Mouse (Mus musculus) urinary bladder, postnatal 25 days (tissue): ENCODE measurements around the gene Slc39a8.

Source experiments
- DNase-seq: peaks from one replicate; pipeline ENCODE4 v3.0.0; 2022; ENCODE audit warnings: low spot score

The Slc39a8 gene

GRCm38 (mm10) chr3:135915941-135916340 is 90.9 kb downstream of the Slc39a8 start:
- no peak for DNase-seq

GRCm38 (mm10) chr3:135918566-135919180 is 93.6 kb downstream of the Slc39a8 start:
- DNase-seq = no peak

- no peak for DNase-seq
These were observed 94.2 kb downstream of the Slc39a8 start for GRCm38 (mm10) chr3:135919305-135919704.

- DNase-seq = no peak
These were observed 101.7 kb downstream of the Slc39a8 start for GRCm38 (mm10) chr3:135926729-135927128.

DNA sequence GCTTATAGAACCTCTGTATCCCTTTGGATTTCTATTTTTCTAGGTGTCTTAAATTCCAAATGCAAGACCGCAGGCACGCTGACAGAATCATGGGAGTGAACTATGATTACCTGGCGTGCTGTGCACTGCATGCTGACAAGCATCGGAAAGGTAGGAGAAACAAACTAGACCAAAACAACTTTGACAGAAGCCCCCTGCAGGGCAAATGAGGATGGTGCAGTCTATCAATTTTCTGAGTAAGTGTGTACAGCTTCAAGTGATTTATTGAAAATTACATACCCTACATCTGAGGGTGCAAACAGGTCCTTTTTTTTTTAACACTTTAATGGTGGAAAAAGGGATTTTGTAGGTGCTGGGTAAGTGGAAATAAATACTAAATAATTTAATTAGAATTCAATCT is 103.1 kb downstream of the Slc39a8 start:
- DNase-seq = no peak

DNA sequence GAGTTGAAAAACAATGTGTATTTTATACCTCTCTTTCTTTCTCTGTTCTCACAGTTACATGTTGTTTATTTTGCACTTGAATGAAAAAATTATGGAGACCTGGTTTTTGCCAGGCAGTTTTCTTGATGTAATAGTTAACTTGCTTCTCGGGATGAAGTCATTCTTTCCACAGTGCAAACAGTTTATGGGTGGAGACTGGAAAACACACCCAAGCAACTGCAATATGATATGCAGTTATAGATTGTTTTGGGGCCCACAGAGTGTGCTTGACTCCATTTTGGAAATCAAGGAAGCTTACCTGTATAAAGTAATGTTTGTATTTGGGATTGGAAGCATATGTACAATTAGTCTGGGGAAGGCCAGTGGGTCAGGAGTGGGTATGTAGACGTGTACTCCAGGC is 112.4 kb downstream of the Slc39a8 start:
- DNase-seq = no peak
